Mouse (Mus musculus) R1 (cell line): ENCODE data around the gene Exoc3l4.

Source experiments
- DNase-seq: peaks from one replicate; pipeline ENCODE4 v3.0.0-alpha.2; 2018; ENCODE audit warnings: low read depth, low spot score

Exoc3l4 gene

GRCm38 (mm10) chr12:111450359-111450758 is 33.5 kb downstream of the Exoc3l4 start:
- DNase-seq = no peak

GRCm38 (mm10) chr12:111451561-111451960 is 34.7 kb downstream of the Exoc3l4 start:
- DNase-seq = no peak

- no peak for DNase-seq
These were observed 37.2 kb downstream of the Exoc3l4 start for GRCm38 (mm10) chr12:111454021-111454420.

DNA sequence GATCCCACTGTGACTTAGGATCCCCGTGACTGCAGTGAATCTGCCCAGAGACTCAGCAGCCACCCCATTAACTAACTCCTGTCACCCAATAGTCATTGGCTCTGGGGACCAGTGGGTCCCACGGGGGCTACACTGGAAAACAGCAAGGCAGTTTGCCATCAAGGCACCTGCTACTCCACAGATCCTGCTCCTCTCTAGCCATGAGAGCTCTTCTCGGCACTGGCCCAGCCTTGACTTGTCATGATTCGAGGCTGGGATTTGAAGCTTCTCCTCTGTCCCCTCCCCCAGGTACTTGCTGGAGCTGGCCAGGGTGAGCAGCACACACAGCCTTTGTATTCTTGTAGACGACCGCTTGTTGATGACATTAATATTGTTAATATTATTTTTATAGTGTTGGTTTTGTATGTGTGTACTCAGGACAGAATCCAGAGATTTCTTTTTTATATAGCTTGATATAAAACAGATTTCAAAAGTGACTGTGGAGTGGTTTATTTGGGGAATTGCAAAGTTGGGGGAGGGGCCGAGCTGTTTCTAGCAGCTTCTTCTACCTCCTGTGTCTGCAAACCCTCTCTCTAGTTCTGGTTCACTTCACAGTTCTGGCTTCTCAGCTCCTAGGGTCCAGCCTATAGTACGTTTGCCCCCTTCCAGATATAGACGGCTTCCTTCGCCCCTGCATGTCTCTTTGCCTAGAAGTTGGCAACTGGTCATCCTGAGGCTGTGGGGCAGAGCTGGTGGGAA is 37.9 kb downstream of the Exoc3l4 start:
- DNase-seq = no peak

- peak; percentile 35 for DNase-seq
These were observed 38.6 kb downstream of the Exoc3l4 start for GRCm38 (mm10) chr12:111455311-111455846.

- DNase-seq = no peak
These were observed 39.0 kb downstream of the Exoc3l4 start for GRCm38 (mm10) chr12:111455860-111456259.

- DNase-seq = no peak
These were observed 40.9 kb downstream of the Exoc3l4 start for GRCm38 (mm10) chr12:111457742-111458141.

DNA sequence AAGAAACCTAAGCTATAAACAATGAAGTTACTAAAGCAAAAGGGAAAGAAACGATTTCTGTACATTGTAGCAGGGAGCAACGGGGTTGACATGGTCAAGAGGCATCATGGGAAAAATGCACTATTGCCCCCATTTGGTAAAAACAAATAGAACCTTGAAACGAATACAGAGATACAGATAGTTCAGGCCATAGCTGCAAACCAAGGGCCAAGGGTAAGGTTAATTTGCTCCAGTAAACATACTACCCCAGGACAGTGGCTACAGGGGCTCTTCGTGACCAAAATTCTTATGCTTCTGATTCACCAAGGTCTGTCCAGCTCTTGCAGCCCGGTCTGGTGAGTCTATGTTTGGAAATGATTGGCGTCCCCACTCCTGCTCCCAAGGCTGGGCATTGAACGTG is 46.8 kb downstream of the Exoc3l4 start:
- no peak for DNase-seq

DNA sequence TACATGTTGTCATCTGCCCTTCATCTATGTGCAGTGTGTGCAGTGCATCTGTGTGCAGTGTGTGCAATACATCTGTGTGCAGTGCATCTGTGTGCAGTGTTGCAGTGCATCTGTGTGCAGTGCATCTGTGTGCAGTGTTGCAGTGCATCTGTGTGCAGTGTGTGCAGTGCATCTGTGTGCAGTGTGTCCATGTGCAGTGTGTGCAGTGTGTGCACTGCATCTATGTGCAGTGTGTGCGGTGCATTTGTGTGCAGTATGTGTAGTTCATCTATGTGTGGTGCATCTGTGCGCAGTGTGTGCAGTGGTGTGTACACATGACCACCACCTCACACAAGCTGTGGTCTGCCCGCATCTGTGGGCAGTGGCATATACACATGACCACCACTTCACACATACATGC is 49.6 kb downstream of the Exoc3l4 start:
- DNase-seq = no peak

DNA sequence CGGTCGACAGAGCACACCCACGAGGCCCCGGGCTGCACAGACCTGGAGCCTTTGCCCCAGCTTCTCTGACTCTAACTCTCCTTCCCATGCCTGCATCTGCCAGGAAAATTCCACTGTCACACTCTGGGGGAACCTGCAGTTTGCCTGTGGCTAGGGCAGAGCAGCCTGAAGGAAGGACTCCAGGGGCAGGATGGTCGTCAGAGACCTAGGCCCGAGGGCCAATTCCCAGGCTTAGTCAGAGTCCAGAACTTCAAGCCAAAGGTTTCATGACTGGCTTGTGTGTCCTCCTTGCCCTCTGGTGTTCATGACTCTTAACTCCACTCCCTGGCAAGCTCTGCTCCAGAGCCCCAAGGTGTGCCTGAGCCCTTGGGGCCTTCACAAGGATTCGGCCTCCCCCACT is 51.4 kb downstream of the Exoc3l4 start:
- DNase-seq = no peak

GRCm38 (mm10) chr12:111469507-111469906 is 52.7 kb downstream of the Exoc3l4 start:
- DNase-seq = peak; percentile 83

DNA sequence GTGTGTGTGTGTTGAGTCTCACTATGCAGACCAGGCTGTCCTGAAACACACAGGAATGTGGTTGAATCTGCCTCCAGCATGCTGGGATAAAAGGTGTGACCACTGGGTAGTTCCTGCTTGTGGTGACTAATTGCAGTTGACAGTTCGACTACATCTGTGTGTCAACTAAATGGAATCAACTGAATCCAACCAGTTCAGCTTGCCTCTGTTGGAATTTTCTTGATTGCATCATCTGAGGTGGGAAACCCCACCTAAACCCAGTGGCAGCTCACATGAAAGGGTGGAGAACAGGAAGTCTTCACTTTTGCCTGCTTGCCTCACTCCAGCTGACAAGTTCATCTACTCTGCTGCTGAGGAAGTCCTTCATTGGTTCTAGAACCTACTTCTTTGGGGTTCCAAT is 54.3 kb downstream of the Exoc3l4 start:
- no peak for DNase-seq

DNA sequence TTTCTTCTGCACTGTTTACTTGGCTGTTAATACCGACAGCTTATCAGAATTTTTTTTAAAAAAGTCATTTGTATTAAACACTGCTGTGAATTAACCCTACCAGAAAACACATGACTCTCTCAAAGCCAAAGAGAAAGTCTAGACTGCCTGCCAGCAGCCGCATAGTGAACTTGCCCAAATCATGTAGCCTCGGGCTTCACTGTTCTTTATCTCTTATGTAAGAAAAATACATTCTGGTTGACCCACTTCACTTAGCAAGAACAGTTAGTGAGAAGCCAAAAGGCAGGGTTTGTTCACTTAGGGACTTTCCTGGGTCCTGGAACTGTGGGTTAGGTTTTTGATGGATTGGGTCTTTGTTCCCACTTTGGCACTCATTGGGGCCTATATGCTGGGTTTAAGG is 54.9 kb downstream of the Exoc3l4 start:
- no peak for DNase-seq

DNA sequence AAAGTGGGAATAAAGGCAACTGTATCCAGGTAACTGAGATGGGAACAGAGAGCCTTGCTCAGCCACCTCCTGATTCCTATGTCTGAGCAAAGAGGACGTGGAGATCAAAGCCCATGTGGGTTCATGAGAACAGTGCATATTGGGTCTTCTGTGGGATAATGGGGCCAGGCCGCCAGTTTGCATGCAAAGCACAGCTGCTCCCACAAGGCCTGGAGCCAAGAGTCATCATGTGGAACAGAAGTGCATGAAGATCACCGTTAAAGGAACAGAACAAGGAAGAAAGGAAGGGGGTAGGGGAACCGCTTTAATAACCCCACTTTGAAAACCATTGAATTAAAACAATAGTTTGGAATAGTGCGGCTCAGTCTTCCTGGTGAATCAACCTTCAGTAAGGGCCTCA is 56.1 kb downstream of the Exoc3l4 start:
- no peak for DNase-seq

- no peak for DNase-seq
These were observed 57.6 kb downstream of the Exoc3l4 start for GRCm38 (mm10) chr12:111474384-111474783.

DNA sequence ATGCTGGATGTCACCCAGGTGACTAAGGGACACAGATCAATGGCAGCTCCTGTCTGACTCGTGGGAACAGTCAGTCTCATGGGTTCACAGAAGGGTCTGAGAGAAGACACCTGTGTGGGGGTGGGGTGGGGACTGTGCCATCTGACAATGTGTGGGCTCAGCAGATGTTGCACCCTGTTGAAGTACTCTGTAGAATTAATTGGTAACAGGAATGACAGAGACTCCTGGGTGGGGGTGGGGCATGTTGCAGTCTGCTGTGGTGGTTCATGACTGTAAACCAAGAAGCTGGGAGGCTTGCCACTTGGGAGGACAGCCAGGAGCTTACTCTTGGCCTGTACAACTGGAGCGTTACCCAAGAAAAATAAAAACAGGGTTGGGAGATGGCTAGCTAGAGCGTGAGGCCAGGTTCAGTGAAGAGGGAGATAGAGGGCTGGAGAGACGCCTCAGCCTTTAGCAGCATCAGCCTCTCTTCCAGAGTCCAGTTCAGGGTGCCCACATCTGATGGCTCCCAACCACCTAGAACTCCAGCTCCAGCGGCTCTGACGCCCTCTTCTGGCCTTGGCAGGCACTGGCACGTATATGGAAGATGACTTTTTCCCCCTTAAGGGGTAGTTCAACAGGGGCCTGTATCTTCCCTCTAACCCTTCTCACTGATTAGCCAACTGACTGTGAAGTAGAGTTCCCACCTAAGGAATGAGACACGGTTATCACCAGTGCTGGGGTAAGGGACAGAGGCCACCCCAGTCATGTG is 58.3 kb downstream of the Exoc3l4 start:
- peak; percentile 25 for DNase-seq

DNA sequence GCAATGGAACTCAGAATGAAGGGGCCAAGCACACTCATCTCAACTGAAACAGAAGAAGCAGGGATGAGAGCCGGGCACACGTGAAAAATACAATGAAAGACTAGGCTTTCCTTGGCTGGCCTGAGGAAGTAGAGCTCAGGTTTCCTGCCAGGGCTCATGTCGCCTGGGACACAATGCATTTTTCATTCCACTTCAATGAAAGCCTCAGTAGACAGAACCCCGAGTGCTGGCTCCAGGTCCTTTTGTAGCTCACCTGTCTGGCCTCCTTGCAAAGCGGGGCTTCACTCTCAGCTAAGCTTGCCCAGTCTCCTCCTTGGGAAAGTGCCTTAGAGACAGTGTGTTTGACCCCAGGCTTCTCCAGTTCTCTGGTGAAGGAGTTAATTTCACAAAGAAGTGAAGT is 62.1 kb downstream of the Exoc3l4 start:
- DNase-seq = no peak

GRCm38 (mm10) chr12:111479917-111480316 is 63.1 kb downstream of the Exoc3l4 start:
- peak; percentile 41 for DNase-seq
